Mouse (Mus musculus): Measurements from ENCODE around the gene Krtdap. TPM values are rescaled to one million over a fixed set of nuclear protein-coding genes. Genes with fewer than 3 reads are reported as not detected.
A peak's percentile ranks its signal among the peaks of the same experiment; 100 is the strongest.

The Krtdap gene
- polyA plus RNA-seq, 1 experiment from 2014 or later = not detected

GRCm38 (mm10) chr7:30765173-30765572 is 22.5 kb upstream of the Krtdap start:
- peaks cover 19% of the 10 kb centered on the region for H3K27me3 ChIP-seq (replicated peaks; ENCODE audit: low read depth, poor library complexity, severe bottlenecking)
- H3K4me1 ChIP-seq = peaks cover 8% of the 10 kb centered on the region; the same call in 1 of the 2 replicates
- no peaks in the 10 kb centered on the region for H3K9me3 ChIP-seq
- no peak for DNase-seq (ENCODE audit: low spot score)
- WGBS = 45% methylated on average over 11 of the region's 11 CpGs
- no peaks in the 10 kb centered on the region for H3K36me3 ChIP-seq (replicated peaks)
- H3K4me3 ChIP-seq = peak overlapping the region; percentile 21; the same call in 1 of the 2 replicates
- H3K27ac ChIP-seq (replicated peaks) = no peak overlapping the region

- 85% methylated on average over 4 of the region's 4 CpGs for WGBS
- no peaks in the 10 kb centered on the region for H3K9me3 ChIP-seq
- H3K4me3 ChIP-seq = no peak overlapping the region
- H3K27me3 ChIP-seq (replicated peaks; ENCODE audit: low read depth, poor library complexity, severe bottlenecking) = peaks cover 19% of the 10 kb centered on the region
- no peak overlapping the region for H3K27ac ChIP-seq (replicated peaks)
- H3K36me3 ChIP-seq (replicated peaks) = no peaks in the 10 kb centered on the region
- no peak for DNase-seq (ENCODE audit: low spot score)
- peaks cover 8% of the 10 kb centered on the region; the same call in 1 of the 2 replicates for H3K4me1 ChIP-seq
Measured at GRCm38 (mm10) chr7:30766408-30766807, 21.3 kb upstream of the Krtdap start.

- Histone ChIP-seq H3K4me3 (no peak overlapping the region), H3K27ac (replicated peaks) (no peak overlapping the region), H3K9me3 (no peaks in the 10 kb centered on the region), H3K27me3 (replicated peaks; ENCODE audit: low read depth, poor library complexity, severe bottlenecking) (peaks cover 11% of the 10 kb centered on the region; the same call in 1 of the 2 replicates), H3K4me1 (peaks cover 8% of the 10 kb centered on the region; the same call in 1 of the 2 replicates), H3K36me3 (replicated peaks) (no peaks in the 10 kb centered on the region)
- 31% methylated on average over 9 of the region's 9 CpGs for WGBS
- no peak for DNase-seq (ENCODE audit: low spot score)
Measured at GRCm38 (mm10) chr7:30769236-30769635, 18.5 kb upstream of the Krtdap start.

GRCm38 (mm10) chr7:30776104-30776503 is 11.6 kb upstream of the Krtdap start:
- no peak for DNase-seq (ENCODE audit: low spot score)
- WGBS = 91% methylated on average over 9 of the region's 9 CpGs
- Histone ChIP-seq H3K4me3 (no peak overlapping the region), H3K27me3 (replicated peaks; ENCODE audit: low read depth, poor library complexity, severe bottlenecking) (no peaks in the 10 kb centered on the region), H3K4me1 (no peaks in the 10 kb centered on the region), H3K27ac (replicated peaks) (no peak overlapping the region), H3K36me3 (replicated peaks) (no peaks in the 10 kb centered on the region), H3K9me3 (no peaks in the 10 kb centered on the region)

- Histone ChIP-seq H3K4me1 (no peaks in the 10 kb centered on the region), H3K36me3 (replicated peaks) (no peaks in the 10 kb centered on the region), H3K27ac (replicated peaks) (no peak overlapping the region), H3K9me3 (no peaks in the 10 kb centered on the region), H3K27me3 (replicated peaks; ENCODE audit: low read depth, poor library complexity, severe bottlenecking) (no peaks in the 10 kb centered on the region), H3K4me3 (no peak overlapping the region)
- no peak for DNase-seq (ENCODE audit: low spot score)
- WGBS = 47% methylated on average over 7 of the region's 7 CpGs
Measured at GRCm38 (mm10) chr7:30777081-30777579, 10.6 kb upstream of the Krtdap start.

- no peak for DNase-seq (ENCODE audit: low spot score)
- Histone ChIP-seq H3K9me3 (no peaks in the 10 kb centered on the region), H3K4me3 (no peak overlapping the region), H3K27ac (replicated peaks) (no peak overlapping the region), H3K4me1 (no peaks in the 10 kb centered on the region), H3K36me3 (replicated peaks) (no peaks in the 10 kb centered on the region), H3K27me3 (replicated peaks; ENCODE audit: low read depth, poor library complexity, severe bottlenecking) (no peaks in the 10 kb centered on the region)
- WGBS = 84% methylated on average over 1 of the region's 1 CpGs
Measured at GRCm38 (mm10) chr7:30777911-30778310, 9.8 kb upstream of the Krtdap start.

GRCm38 (mm10) chr7:30781792-30782191 is 5.9 kb upstream of the Krtdap start:
- Histone ChIP-seq H3K27me3 (replicated peaks; ENCODE audit: low read depth, poor library complexity, severe bottlenecking) (peaks cover 3% of the 10 kb centered on the region; the same call in 1 of the 2 replicates), H3K4me3 (no peak overlapping the region), H3K4me1 (peaks cover 7% of the 10 kb centered on the region; the same call in 1 of the 2 replicates), H3K36me3 (replicated peaks) (no peaks in the 10 kb centered on the region), H3K27ac (replicated peaks) (no peak overlapping the region), H3K9me3 (no peaks in the 10 kb centered on the region)
- WGBS = 75% methylated on average over 4 of the region's 4 CpGs
- no peak for DNase-seq (ENCODE audit: low spot score)

GRCm38 (mm10) chr7:30782658-30783057 is 5.0 kb upstream of the Krtdap start:
- Histone ChIP-seq H3K27ac (replicated peaks) (no peak overlapping the region), H3K9me3 (no peaks in the 10 kb centered on the region), H3K36me3 (replicated peaks) (no peaks in the 10 kb centered on the region), H3K4me1 (peaks cover 7% of the 10 kb centered on the region; the same call in 1 of the 2 replicates), H3K4me3 (no peak overlapping the region), H3K27me3 (replicated peaks; ENCODE audit: low read depth, poor library complexity, severe bottlenecking) (peaks cover 12% of the 10 kb centered on the region; the same call in 1 of the 2 replicates)
- 71% methylated on average over 3 of the region's 3 CpGs for WGBS
- DNase-seq (ENCODE audit: low spot score) = no peak

GRCm38 (mm10) chr7:30785154-30785553 is 2.5 kb upstream of the Krtdap start:
- H3K4me3 ChIP-seq = no peak overlapping the region
- H3K9me3 ChIP-seq = no peaks in the 10 kb centered on the region
- no peaks in the 10 kb centered on the region for H3K36me3 ChIP-seq (replicated peaks)
- no peak for DNase-seq (ENCODE audit: low spot score)
- WGBS = 68% methylated on average over 1 of the region's 1 CpGs
- peaks cover 7% of the 10 kb centered on the region; the same call in 1 of the 2 replicates for H3K4me1 ChIP-seq
- peaks cover 21% of the 10 kb centered on the region for H3K27me3 ChIP-seq (replicated peaks; ENCODE audit: low read depth, poor library complexity, severe bottlenecking)
- H3K27ac ChIP-seq (replicated peaks) = no peak overlapping the region

- H3K4me1 ChIP-seq = peaks cover 7% of the 10 kb centered on the region; the same call in 1 of the 2 replicates
- H3K9me3 ChIP-seq = no peaks in the 10 kb centered on the region
- no peak overlapping the region for H3K27ac ChIP-seq (replicated peaks)
- peaks cover 21% of the 10 kb centered on the region for H3K27me3 ChIP-seq (replicated peaks; ENCODE audit: low read depth, poor library complexity, severe bottlenecking)
- H3K4me3 ChIP-seq = no peak overlapping the region
- WGBS = 72% methylated on average over 13 of the region's 13 CpGs
- DNase-seq (ENCODE audit: low spot score) = no peak
- H3K36me3 ChIP-seq (replicated peaks) = no peaks in the 10 kb centered on the region
Measured at GRCm38 (mm10) chr7:30785721-30786546, 1.8 kb upstream of the Krtdap start.

- 80% methylated on average over 10 of the region's 10 CpGs for WGBS
- peaks cover 21% of the 10 kb centered on the region for H3K27me3 ChIP-seq (replicated peaks; ENCODE audit: low read depth, poor library complexity, severe bottlenecking)
Measured at GRCm38 (mm10) chr7:30790141-30790540, 2.4 kb downstream of the Krtdap start.

GRCm38 (mm10) chr7:30791921-30792320 is 4.2 kb downstream of the Krtdap start:
- Histone ChIP-seq H3K9me3 (no peaks in the 10 kb centered on the region), H3K4me1 (no peaks in the 10 kb centered on the region), H3K27ac (replicated peaks) (no peak overlapping the region), H3K27me3 (replicated peaks; ENCODE audit: low read depth, poor library complexity, severe bottlenecking) (peaks cover 17% of the 10 kb centered on the region), H3K4me3 (no peak overlapping the region), H3K36me3 (replicated peaks) (no peaks in the 10 kb centered on the region)
- peak; percentile 15 for DNase-seq (ENCODE audit: low spot score)
- 28% methylated on average over 9 of the region's 9 CpGs for WGBS

More at GRCm38 (mm10) chr7:30790141-30790540, 2.4 kb downstream of the Krtdap start:
- H3K36me3 ChIP-seq (replicated peaks) = no peaks in the 10 kb centered on the region
- peaks cover 6% of the 10 kb centered on the region; the same call in 1 of the 2 replicates for H3K4me1 ChIP-seq
- H3K27ac ChIP-seq (replicated peaks) = no peak overlapping the region
- H3K9me3 ChIP-seq = no peaks in the 10 kb centered on the region
- H3K4me3 ChIP-seq = no peak overlapping the region
- no peak for DNase-seq (ENCODE audit: low spot score)

GRCm38 (mm10) chr7:30794921-30795320 is 7.2 kb downstream of the Krtdap start:
- Histone ChIP-seq H3K27ac (replicated peaks) (no peak overlapping the region), H3K27me3 (replicated peaks; ENCODE audit: low read depth, poor library complexity, severe bottlenecking) (no peaks in the 10 kb centered on the region), H3K4me3 (no peak overlapping the region), H3K4me1 (no peaks in the 10 kb centered on the region), H3K9me3 (peaks cover 1% of the 10 kb centered on the region; the same call in 1 of the 2 replicates), H3K36me3 (replicated peaks) (no peaks in the 10 kb centered on the region)
- no peak for DNase-seq (ENCODE audit: low spot score)

Data from embryonic facial prominence, embryonic 10.5 days (tissue).